Mouse (Mus musculus) embryo, embryonic 10 days (tissue): ENCODE measurements around the gene Magi2.
"Not testable (repeated sequence)": the region's sequence is repeated elsewhere in the genome, so short reads cannot be mapped to it uniquely, and the experiment has no call there.

Source experiments
- DNase-seq: peaks from one replicate; pipeline ENCODE4 v3.0.0-alpha.2; 2015; ENCODE audit warnings: low spot score

The Magi2 gene

GRCm38 (mm10) chr5:20249382-20249781, 1022.5 kb downstream of the Magi2 start:
- DNase-seq = no peak

GRCm38 (mm10) chr5:20251541-20251940, 1024.7 kb downstream of the Magi2 start:
- DNase-seq = no peak

- no peak for DNase-seq
Measured at GRCm38 (mm10) chr5:20256150-20256868, 1029.5 kb downstream of the Magi2 start.

- no peak for DNase-seq
Measured at GRCm38 (mm10) chr5:20256933-20257332, 1030.1 kb downstream of the Magi2 start.

- DNase-seq = no peak
Measured at GRCm38 (mm10) chr5:20257419-20257818, 1030.6 kb downstream of the Magi2 start.

- no peak for DNase-seq
Measured at GRCm38 (mm10) chr5:20259719-20260118, 1032.9 kb downstream of the Magi2 start.

- DNase-seq = not testable (repeated sequence)
Measured at GRCm38 (mm10) chr5:20272680-20273079, 1045.8 kb downstream of the Magi2 start.

GRCm38 (mm10) chr5:20275632-20276031, 1048.8 kb downstream of the Magi2 start:
- DNase-seq = no peak

- DNase-seq = no peak
Measured at GRCm38 (mm10) chr5:20285080-20285840, 1058.4 kb downstream of the Magi2 start.

- peak; percentile 19 for DNase-seq
Measured at GRCm38 (mm10) chr5:20294521-20294920, 1067.7 kb downstream of the Magi2 start.

- DNase-seq = no peak
Measured at GRCm38 (mm10) chr5:20299816-20300215, 1073.0 kb downstream of the Magi2 start.

- no peak for DNase-seq
Measured at GRCm38 (mm10) chr5:20303056-20303965, 1076.5 kb downstream of the Magi2 start.

GRCm38 (mm10) chr5:20320970-20321369, 1094.1 kb downstream of the Magi2 start:
- DNase-seq = no peak

- no peak for DNase-seq
Measured at GRCm38 (mm10) chr5:20325290-20325689, 1098.5 kb downstream of the Magi2 start.

- DNase-seq = no peak
Measured at GRCm38 (mm10) chr5:20328901-20329300, 1102.1 kb downstream of the Magi2 start.

- no peak for DNase-seq
Measured at GRCm38 (mm10) chr5:20330025-20330424, 1103.2 kb downstream of the Magi2 start.

- peak; percentile 5 for DNase-seq
Measured at GRCm38 (mm10) chr5:20332574-20332973, 1105.7 kb downstream of the Magi2 start.

GRCm38 (mm10) chr5:20334549-20334948, 1107.7 kb downstream of the Magi2 start:
- DNase-seq = no peak

- DNase-seq = no peak
Measured at GRCm38 (mm10) chr5:20352941-20353340, 1126.1 kb downstream of the Magi2 start.

- DNase-seq = no peak
Measured at GRCm38 (mm10) chr5:20358437-20358836, 1131.6 kb downstream of the Magi2 start.

GRCm38 (mm10) chr5:20359021-20359420, 1132.2 kb downstream of the Magi2 start:
- DNase-seq = no peak

- no peak for DNase-seq
Measured at GRCm38 (mm10) chr5:20362154-20362553, 1135.3 kb downstream of the Magi2 start.
